Mouse (Mus musculus): ENCODE data around the gene Gjd3.

GRCm38 (mm10) chr11:98944897-98945604 is 37.8 kb downstream of the Gjd3 start:
- TF ChIP-seq CTCF (IDR thresholded peaks at IDR 0.05; ENCODE audit: insufficient read depth, low read length) (no peak), POLR2A (IDR thresholded peaks at IDR 0.05; ENCODE audit: borderline replicate concordance, extremely low read depth, low read depth, low read length) (no peak)

Measured in lung, adult 2 months (tissue).